Mouse (Mus musculus): ENCODE data around the gene Jmjd1c. TPM values are rescaled to one million over a fixed set of nuclear protein-coding genes. Genes with fewer than 3 reads are reported as not detected.
A peak's percentile ranks its signal among the peaks of the same experiment; 100 is the strongest.

Gene Jmjd1c
- 10 to 100 TPM; 85.6 to 90.5 TPM for total RNA-seq (2021)
- long read RNA-seq, experiment 1, partial matches to known transcripts = 9 of 11 reads
- long read RNA-seq, experiment 1, other reads (novel, unspliced or antisense) = 2 of 11 reads
- long read RNA-seq, experiment 2, partial matches to known transcripts = 14 of 16 reads
- long read RNA-seq, experiment 2, other reads (novel, unspliced or antisense) = 2 of 16 reads

DNA sequence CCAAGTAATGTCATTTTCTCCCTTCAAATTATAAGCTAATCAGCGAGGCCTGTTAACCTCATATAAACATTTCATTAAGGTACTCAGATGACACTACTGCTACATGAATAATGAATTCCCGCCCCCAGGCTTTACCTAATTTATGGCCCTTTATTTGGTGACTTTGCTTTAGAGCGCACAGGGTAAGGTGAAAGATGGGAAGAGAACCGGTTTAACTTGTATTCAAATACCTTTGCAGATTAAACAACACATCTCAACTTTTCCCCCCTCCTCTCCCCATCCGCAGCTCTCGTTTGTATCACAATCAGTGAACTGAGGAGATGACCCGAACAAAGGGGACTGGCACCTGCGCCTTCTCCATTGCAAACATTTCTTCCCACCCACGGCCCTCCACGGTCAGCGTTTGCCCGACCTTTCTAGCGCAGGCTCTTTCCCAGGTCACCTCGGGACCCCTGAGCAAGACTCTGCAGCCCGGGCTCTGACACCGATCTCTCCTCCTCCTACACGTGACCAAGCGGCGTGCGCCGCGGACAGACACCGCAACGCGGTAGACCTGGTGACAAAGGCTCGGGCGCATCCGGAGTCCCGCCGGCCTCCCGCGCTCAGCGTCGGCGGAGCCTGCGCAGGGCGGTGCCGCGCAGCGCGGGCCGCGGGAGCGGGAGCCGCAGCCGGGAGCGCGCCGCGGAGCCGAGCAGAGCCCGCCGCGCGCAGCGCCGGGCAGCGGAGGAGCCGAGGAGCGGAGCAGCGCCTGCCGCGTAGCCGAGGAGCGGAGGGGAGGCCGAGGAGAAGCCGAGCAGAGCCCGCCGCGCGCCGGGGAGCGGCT is at the start of gene Jmjd1c:
Jmjd1c (plus strand) TSS at position 328 of the 823 bp plus-strand sequence.
- intact Hi-C loops (cut with DNase I) = loop anchor here (5.0 kb wide), 2 partner anchors 39 to 184 kb away; no protein-coding TSS in a partner anchor
- DNase-seq (ENCODE audit: low spot score in 2 of 2) = peak; percentile 84

DNA sequence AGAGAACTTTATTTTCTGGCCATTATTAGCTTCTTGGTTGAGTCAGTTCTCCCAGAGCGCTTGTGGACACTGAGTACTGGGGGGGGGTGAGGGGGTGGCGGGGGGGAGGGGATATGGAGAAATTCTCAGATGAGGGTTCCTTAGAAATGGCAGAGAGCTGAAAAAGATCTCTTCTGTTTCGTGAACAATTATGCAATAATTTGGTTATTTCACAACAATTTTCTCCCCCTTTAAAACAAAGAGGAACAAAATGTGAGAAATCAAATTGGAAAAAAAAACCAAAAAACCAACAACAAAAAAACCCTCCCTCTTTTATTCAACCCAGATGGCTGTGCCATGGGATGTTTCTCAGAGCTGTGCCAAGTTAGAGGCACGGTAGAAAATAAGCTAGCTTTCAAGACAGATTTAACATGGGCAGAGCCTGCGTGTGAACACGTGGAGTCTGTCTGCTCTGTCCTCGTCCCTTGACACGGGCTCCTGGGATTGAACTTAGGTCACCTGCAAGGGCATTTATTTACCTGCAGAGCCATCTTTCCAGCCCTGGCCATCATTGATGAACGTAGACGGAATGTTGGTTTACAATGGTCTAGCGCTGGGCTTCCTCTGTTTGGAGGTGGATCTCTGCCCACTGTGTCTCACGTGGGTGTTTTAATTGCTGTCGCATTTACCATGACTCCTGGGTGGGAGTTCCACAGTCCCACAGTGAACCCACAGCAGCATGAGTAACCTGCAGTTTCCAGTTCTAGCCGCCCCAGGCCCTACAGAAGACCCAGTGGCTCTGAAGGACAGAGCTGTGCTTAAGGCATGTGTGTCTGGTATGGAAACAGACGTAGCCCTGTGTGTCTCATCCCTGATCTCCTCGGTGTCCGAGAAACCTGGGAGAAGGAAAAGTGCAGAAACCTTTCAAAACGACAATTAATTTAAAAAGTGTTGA is 47.9 kb upstream of the Jmjd1c start:
- intact Hi-C loops (cut with DNase I) = loop anchor here (5.0 kb wide), 1 partner anchor 34 kb away; no protein-coding TSS in a partner anchor
- DNase-seq (ENCODE audit: low spot score in 2 of 2) = no peak

DNA sequence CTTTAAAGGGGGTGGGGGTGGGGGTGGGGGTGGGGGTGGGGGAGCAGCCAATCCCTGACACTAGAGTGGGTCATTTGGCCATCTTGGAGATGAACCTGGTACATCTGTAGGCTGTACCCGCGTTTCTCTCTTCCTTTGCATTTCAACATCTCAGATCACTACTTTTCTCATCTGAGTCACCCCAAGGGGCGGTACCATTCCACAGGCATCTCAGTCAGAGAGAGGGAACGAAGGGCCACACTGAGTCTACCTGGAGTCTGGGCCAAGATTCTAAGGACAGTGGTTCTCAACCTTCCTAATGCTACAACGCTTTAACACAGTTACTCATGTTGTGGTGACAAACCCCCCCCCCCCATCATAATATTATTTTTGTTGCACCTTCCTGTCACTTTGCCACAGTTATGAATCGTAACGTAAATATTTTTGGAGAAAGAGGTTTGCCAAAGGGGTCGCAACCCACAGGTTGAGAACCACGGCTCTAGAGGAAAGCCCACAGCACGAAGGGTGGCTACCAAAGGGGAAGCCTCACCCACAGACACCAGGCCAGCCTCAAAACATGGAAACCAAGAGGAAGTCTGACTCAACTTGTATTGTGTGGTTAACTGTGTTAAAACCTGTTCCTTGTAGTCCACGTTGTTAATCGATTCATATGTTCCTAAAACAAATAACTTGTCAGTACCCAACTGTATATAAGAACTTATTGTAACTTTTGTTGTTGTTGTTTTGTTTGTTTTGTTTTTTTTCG is 46.9 kb upstream of the Jmjd1c start:
- no peak for DNase-seq (ENCODE audit: low spot score in 2 of 2)
- intact Hi-C loops (cut with DNase I) = loop anchor here (5.0 kb wide), 1 partner anchor 33 kb away; no protein-coding TSS in a partner anchor

DNA sequence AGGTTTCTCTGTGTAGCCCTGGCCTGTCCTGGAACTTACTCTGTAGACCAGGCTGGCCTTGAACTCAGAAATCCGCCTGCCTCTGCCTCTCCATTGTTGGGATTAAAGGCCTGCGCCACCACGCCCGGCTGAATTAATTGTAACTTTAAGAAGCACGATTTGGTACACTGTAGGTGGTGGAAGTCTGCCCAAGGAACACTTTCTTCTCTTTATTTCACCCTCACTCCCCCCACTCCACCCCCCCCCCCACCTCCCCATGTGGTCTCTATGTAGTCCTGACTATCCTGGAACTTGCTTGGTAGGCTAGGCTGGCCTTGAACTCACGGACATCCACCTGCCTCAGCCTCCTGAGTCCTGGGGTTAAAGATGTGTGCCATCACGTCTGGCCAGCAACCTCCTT is 46.3 kb upstream of the Jmjd1c start:
- no peak for DNase-seq (ENCODE audit: low spot score in 2 of 2)
- intact Hi-C loops (cut with DNase I) = loop anchor here (5.0 kb wide), 1 partner anchor 33 kb away; no protein-coding TSS in a partner anchor

DNA sequence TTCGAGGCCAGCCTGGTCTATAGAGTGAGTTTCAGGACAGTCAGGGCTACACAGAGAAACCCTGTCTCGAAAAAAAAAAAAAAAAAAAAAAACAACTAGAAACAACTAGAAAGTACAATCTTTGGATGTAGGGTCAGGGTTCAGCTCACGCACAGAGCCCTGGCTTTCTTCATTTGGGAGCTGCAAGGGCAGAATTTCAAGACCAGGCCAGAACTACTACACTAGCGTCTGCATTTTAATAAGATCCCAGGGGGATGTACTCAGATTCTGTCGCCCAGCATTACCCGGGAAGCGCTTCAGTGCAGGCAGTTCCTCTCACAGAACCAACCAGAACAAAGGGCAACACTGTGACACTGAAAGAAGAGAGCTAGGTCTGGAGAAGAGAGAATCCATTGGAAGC is 45.2 kb upstream of the Jmjd1c start:
- DNase-seq (ENCODE audit: low spot score in 2 of 2) = no peak
- intact Hi-C loops (cut with DNase I) = no loop called here

DNA sequence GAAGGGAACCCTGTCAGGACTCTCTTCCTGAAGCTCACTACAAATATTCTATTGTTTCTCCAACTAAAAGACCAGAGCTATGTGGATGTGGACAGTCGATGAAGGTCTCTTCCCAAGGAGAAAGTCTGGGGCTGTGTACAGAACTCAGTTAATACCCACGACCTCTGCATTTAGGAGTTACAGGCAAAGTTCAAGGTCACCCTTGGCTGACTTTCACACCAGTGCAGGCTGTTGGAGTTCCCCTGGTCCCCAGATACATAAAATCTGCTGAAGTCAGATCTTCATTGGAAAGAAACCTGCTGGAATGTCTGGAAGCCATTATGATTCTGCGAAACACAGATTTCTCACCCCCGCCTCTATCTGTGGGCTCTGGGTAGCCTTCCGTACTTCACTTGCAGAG is 44.5 kb upstream of the Jmjd1c start:
- DNase-seq (ENCODE audit: low spot score in 2 of 2) = no peak
- intact Hi-C loops (cut with DNase I) = no loop called here

DNA sequence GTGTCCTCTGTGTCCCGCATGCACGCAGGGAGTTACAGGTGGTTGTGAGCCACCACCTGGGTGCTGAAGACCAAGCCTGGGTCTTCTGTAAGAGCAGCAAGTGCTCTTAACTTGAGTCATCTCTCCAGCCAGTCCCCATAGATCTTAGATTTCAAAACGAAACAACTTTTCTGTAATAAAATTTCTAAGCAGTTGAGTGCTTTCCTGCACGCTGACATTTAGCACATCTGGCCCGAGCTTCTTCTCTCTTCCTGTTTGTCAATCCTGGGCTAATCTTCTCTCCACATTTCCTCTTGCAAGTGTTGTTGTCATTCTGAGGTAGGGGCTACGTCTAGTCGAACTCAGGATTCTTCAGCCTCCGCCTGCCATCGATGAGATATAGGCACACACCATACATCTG is 43.5 kb upstream of the Jmjd1c start:
- no peak for DNase-seq (ENCODE audit: low spot score in 2 of 2)
- intact Hi-C loops (cut with DNase I) = no loop called here

DNA sequence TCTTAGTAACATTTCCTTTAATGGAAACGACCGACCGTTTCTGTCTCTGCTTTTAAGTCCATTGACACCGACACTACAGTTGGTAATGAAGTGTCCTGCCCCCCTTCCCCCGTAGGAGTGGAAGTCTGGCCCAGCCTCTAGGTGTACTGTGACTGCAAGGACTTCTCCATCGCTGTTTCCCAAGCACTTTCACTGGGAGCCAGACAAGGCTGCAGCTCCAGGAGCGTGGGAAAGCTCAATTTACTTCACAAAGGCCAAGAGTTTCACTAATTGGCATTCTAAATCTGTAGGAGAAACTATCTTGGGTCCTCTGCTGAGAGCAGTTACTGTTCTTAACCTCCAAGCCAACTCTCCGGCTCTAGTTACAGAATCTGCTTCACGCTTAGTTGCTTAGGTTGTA is 42.5 kb upstream of the Jmjd1c start:
- DNase-seq (ENCODE audit: low spot score in 2 of 2) = no peak
- intact Hi-C loops (cut with DNase I) = no loop called here

DNA sequence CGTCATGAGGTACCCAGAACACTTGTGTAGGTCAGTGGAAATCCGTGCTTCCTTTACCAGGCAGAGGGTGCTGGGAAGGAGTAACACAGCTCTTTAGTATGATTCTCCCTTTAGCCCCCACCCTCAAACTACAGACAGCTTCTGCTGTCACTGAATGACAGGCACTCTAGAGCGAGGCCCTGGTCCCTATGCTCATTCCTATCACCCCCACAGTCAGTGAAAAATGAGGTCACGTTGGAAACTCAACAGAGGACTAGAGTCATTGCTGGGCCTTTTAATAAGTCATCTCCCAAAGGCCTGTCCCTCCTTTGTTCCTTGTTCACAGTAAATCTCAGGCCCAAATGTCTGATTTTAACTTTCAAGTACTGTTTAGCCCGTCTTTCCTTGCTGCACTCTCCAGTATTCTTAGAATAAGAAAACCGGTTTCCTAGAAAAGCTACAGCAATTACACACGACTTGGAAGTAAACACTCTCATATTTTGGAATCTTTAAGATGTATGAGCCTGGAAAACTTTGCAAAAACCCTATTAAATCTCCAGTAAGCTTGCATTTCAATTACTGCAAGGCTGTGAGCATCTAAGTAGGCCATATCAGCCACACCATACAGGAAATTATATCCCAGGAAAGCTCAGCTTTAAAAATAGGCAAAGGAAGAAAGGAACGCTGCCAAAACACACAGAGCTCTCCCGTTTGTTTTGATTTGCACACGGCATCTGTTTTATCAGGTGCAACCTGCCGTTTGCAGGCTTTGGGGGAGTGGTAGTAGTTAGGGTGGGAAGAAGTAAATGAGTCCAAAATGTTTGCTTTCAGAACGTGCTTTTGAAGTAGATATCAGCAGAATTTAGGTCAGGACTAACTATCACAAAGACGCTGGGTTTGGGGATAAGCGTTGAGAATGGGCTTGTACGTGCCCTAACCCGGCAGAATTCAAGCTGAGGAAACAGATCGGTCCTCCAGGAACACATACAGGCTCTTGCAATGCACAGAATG is 39.8 kb upstream of the Jmjd1c start:
- intact Hi-C loops (cut with DNase I) = loop anchor here (5.0 kb wide), 1 partner anchor 41 kb away; the partner anchor contains the start of genes Jmjd1c and Reep3
- peak in 1 of 2 experiments; percentile 53 for DNase-seq (ENCODE audit: low spot score in 2 of 2)

DNA sequence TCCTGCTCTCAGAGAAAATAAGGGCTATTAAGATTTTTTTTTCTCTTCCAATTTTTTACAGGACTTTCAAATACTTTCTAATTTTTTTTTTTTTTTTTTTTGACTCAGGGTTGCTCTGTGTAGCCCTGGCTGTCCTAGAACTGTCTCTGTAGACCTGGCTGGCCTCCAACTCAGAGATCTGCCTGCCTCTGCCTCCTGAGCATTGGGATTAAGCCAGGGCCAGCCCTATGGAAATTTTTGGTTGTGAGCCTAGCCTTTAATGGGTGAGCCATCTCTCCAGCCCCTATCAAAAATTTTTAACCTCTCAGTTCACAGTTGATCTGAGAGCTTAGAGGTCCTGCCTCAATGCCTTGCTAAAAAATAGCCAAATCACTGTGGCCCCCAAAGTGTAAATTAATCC is 38.7 kb upstream of the Jmjd1c start:
- intact Hi-C loops (cut with DNase I) = loop anchor here (5.0 kb wide), 1 partner anchor 40 kb away; the partner anchor contains the start of genes Jmjd1c and Reep3
- DNase-seq (ENCODE audit: low spot score in 2 of 2) = no peak

DNA sequence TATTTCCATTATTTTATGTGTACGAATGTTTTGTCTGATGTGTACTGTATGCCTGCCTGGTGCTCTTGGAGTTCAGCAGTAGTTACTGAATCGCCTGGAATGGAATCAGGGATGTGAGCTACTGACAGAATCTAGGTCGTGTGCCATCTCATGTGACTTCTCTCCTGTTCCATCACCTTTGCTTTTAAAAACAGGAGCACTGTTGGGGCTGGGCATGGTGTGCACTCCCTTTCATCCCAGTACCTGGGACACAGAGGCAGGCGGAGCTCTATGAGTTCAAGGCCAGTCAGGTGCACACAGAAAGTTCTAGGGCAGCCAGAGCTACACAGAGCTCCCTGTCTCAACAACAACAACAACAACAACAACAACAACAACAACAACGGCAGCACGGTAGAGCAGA is 38.2 kb upstream of the Jmjd1c start:
- DNase-seq (ENCODE audit: low spot score in 2 of 2) = no peak
- intact Hi-C loops (cut with DNase I) = loop anchor here (5.0 kb wide), 1 partner anchor 40 kb away; the partner anchor contains the start of genes Jmjd1c and Reep3

DNA sequence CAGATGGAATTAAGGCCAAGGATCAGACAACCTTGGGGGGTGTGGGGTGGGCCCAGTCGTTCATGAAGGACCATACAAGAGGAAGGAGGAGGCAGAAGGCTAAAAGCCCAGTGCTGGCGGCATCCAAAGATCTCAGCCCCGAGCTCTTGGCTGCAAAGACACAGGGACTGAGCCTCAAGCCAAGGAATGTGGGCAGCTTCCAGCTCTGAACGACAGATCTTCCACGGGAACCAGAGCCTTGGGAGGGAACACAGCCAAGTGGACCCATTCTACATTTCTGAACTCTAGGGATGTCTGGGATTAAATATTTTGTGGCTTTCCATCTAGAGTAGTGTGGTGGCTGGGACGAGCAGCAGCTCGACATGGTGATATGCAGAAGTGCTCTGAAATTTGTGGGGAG is 37.6 kb upstream of the Jmjd1c start:
- intact Hi-C loops (cut with DNase I) = loop anchor here (5.0 kb wide), 1 partner anchor 39 kb away; the partner anchor contains the start of genes Jmjd1c and Reep3
- peak; percentile 44 to 50 for DNase-seq (ENCODE audit: low spot score in 2 of 2)

DNA sequence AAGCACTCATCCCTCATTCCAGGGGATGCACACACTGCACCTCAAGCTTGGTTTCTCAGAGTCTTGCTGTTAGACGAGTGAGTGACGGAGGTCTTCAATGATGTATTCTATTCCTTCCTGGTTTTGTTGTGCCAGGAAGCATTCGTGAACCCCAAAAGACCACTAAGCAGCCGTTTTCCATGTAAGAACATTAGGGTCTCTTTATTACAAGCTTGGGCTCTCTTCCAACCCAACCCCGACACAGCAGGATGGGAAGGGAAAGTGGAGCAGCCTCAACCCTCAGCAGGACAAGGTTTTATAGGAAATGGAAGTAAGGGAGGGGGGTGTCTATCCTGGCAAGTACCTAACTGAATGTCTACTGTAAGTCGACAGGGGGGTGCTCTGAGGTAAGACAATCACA is 37.2 kb upstream of the Jmjd1c start:
- intact Hi-C loops (cut with DNase I) = loop anchor here (5.0 kb wide), 1 partner anchor 39 kb away; the partner anchor contains the start of genes Jmjd1c and Reep3

DNA sequence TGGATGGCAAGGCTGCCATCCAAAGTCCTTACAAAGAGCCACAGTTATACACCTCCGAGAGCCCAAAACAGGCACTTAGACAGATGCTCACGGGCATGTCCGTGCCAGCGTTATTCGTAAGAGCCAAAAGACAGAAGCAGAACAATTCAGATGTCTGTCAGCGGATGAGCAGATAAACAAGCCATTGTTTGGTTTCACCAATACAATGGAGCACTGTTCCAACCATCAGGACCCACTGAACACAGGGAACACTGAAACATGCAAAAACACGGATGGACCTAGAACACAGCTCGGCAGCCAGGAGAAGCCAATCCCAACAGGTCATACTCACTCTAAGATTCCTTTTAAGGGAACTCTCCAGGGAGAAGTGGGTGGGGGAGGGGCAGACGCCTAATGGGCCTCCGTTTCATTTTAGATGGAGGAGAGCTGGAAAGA is 34.5 kb upstream of the Jmjd1c start:
- no peak for DNase-seq (ENCODE audit: low spot score in 2 of 2)
- intact Hi-C loops (cut with DNase I) = no loop called here

More for the DNA sequence above, 37.2 kb upstream of the Jmjd1c start:
- no peak for DNase-seq (ENCODE audit: low spot score in 2 of 2)

DNA sequence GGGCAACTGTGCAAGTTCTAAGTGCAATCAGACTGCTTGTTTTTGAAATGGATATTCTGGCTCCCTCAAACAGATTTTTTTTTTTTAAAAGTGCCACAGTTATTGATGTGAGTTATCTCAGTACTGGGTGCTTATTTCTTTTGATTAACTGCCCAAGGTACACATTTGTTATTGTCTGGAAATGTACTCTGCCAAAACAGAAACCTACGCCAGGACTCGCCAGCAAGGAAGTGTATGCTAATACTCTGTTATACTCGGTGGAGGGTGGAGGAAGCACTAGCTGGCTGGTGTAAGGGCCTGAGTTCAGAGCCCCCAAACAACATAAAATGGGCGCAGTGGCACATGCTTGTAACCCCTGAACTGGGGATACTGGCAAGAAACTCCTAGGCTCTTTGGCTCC is 34.1 kb upstream of the Jmjd1c start:
- intact Hi-C loops (cut with DNase I) = no loop called here
- DNase-seq (ENCODE audit: low spot score in 2 of 2) = no peak

DNA sequence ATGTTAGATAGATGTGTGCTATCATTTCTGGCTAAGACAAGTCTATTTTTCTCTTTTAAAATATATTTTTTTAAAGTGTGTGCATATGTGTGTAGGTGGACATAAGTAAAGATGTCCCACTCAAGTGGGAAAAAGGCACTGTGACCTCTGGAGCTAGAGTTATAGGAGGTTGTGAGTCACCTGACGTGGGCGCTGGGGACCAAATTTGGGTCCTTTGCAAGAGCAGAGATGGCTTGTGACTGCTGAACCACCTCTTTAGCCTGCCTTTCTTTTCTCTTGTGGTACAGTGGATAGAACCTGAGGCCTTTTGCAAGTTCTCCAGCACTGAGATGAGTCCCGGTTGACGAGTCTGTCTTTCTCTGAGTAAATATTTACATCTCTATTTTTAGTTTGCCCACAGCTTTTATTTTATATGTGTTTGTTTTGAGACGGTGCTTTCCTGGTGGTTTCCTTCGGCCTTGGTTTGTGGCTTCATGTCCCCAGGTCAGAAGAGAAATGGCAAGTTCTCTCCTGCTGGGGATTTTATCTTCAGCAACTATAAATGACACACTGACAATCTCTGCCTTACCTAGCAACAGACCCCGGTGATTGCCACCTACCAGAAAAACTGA is 30.5 kb upstream of the Jmjd1c start:
- intact Hi-C loops (cut with DNase I) = no loop called here

DNA sequence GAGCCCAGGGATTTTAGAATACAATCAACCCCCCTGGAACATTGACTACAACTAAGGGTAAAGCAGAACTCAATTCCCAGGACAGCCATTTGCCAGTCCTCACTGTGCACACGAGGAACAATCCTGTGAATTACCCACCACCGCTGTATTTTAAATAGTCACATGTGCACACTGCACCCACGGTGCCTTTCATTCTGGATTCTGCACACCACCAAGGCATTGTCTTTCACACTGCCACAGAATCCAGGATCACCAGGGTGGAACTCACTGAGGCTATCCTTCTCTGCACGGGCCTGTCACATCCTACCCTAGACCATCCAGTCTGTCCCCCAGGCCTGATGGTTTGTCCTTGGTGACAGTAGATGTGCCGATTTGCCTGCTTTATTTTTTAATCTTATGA is 30.0 kb upstream of the Jmjd1c start:
- intact Hi-C loops (cut with DNase I) = no loop called here
- no peak for DNase-seq (ENCODE audit: low spot score in 2 of 2)

More for the DNA sequence above, 30.5 kb upstream of the Jmjd1c start:
- DNase-seq (ENCODE audit: low spot score in 2 of 2) = no peak
